Mouse (Mus musculus) 416B (cell line): Measurements from ENCODE around the gene Eif5.
"Not testable (repeated sequence)": the region's sequence is repeated elsewhere in the genome, so short reads cannot be mapped to it uniquely, and the experiment has no call there.

Experiments
- DNase-seq: peaks from one replicate; pipeline ENCODE4 v3.0.0; 2011; ENCODE audit warnings: low read depth

Gene Eif5

DNA sequence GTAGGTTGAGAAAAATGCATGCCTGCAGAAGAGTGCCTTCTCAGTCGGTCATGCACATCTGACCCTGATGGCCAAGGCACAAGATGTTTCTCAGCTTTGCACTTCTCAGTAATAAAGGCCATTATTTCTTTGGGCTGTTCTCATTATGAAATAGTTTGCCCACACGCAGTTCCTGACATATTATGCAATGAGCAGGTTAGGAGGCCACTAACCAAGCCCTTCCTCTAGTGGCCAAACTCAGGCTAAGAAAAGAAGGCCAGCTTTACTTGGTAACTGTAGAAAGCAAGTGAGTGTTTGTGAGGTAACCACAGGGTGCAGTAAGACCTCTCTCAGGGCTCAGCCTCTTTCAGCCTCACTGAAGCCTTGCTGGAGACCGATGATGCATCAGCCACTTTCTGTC, 12.9 kb upstream of the Eif5 start:
- peak; percentile 94 for DNase-seq

DNA sequence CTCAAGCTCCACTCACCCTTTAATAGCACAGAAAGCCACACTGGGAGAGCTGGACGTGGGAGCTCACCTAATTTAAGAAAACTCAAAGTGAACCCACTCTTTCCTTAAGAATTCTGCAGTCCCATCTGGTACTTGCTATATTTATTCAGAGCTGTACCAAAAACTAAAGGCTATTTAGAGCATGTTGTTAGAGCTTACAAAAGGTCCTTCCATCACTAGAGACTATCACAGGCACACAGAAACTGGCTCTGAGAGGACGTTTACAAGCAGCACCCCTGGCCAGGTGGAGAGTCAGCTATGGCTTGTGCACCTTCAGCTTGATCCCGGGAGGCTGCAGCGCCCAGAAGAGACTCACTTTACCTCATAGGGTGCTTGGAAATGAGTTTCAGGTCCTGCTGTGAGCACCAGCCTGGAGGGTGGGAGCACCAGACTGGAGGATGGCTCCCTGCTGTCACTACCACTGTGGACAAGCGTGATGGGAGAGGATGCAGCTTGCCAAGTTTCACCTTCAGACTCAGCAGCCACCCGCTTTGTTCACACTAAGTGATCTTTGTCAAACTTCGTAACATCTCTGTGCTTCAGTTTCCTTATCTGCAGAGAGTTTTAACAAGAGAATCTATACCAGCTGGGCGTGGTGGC, 10.1 kb upstream of the Eif5 start:
- DNase-seq = no peak

DNA sequence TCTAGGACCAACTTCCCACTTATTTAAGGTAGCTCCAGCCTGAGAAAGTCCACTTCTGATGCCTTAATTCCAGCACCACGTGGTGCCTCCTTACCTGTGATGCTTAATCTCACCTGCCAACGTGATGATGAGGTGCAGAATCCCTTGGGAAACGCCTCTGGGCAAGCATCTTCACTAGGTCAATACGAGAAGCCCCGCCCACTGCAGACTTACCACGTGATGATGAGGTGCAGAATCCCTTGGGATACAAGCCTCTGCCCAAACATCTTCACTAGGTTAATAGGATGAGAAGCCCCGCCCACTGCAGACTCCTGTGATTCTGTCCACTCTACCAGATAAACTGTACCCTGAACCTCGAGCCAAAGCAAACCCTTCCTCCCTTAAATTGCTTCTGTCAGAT, 8.6 kb upstream of the Eif5 start:
- no peak for DNase-seq

GRCm38 (mm10) chr12:111533096-111533794, 4.6 kb upstream of the Eif5 start:
- no peak for DNase-seq

GRCm38 (mm10) chr12:111535281-111535680, 2.5 kb upstream of the Eif5 start:
- peak; percentile 50 for DNase-seq

DNA sequence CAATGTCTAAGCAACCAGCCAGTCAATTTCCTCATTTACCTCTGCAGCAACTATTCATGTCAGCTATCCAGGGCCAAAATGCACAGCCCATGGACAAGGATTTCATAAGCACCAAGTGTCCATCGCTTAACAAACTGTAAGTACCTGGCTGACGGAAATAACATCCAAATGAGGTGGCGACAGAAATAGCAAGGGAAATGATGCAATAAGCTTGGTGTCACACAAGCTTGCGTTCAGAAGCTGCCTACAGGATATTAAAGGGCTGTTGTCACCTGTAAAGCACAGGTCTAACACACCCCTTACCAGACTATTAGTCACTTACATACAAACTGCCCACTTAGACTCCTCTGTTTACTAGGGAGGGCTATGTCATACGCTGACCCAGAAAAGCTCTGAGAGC, 2.1 kb upstream of the Eif5 start:
- DNase-seq = peak; percentile 66

GRCm38 (mm10) chr12:111536746-111537145, 1.1 kb upstream of the Eif5 start:
- DNase-seq = no peak

- no peak for DNase-seq
Measured at GRCm38 (mm10) chr12:111537341-111537740, 475 bp upstream of the Eif5 start.

GRCm38 (mm10) chr12:111538292-111539040, 650 bp downstream of the Eif5 start:
- DNase-seq = peak; percentile 70

- DNase-seq = no peak
Measured at GRCm38 (mm10) chr12:111539041-111539345, 1.2 kb downstream of the Eif5 start.

DNA sequence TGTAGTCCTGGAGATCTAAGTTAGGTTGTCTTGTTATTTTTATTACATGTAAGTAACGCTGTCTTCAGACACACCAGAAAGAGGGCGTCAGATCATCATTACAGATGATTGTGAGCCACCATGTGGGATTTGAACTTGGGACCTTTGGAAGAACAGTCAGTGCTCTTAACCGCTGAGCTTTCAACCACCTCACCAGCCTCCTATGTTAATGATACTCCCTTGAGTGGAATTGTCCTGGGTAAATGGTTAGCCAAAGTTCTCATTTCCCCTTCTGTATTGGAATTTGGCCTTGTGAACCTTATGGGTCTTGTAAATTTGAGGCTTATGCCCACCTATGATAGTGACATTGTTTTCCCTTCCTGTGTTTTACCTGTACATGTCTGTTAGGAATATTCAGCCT, 9.3 kb downstream of the Eif5 start:
- DNase-seq = no peak

GRCm38 (mm10) chr12:111548555-111549289, 10.9 kb downstream of the Eif5 start:
- no peak for DNase-seq

GRCm38 (mm10) chr12:111550679-111551078, 12.9 kb downstream of the Eif5 start:
- DNase-seq = no peak

- no peak for DNase-seq
Measured at GRCm38 (mm10) chr12:111552342-111552741, 14.5 kb downstream of the Eif5 start.

DNA sequence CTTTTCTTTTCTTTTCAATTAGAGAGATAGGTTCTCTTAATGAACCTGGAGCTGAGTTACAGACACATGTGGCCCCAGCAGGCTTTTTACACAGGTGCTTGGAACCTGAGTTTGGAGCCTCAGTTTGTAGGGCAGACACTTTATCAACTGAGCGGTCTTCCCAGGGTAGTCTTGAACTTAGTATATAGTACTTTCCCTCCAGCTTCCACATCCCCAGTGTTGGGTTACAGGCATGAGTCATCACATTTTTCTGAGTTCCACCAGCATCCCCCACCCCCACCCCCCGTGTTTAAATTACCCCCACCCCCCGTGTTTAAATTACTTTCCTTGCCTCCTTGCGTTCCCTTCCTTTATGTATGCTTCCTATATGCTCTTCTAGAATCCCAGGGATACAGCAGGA, 17.5 kb downstream of the Eif5 start:
- DNase-seq = no peak

GRCm38 (mm10) chr12:111555893-111556292, 18.1 kb downstream of the Eif5 start:
- not testable (repeated sequence) for DNase-seq

GRCm38 (mm10) chr12:111557538-111557937, 19.7 kb downstream of the Eif5 start:
- no peak for DNase-seq

DNA sequence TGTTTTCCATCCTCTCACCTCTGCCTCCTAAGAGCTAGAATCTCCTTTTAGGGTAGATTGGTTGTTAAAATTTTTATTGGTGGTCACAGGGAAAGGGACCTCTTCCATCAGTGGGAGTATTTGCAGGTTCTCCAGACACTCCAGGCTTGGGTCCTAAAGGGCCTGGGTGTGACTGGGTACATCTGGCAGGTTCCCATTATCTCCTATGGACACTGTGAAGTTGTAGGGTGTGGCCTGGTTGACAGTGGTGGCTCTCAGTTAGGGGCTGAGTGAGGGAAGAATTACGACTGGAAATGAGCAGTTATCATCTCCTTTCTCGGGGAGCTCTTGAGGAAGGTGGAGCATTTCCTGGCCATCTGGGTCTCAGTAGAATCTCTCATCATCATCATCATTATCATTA, 20.8 kb downstream of the Eif5 start:
- no peak for DNase-seq

- DNase-seq = peak; percentile 79
Measured at GRCm38 (mm10) chr12:111559647-111560258, 21.9 kb downstream of the Eif5 start.

DNA sequence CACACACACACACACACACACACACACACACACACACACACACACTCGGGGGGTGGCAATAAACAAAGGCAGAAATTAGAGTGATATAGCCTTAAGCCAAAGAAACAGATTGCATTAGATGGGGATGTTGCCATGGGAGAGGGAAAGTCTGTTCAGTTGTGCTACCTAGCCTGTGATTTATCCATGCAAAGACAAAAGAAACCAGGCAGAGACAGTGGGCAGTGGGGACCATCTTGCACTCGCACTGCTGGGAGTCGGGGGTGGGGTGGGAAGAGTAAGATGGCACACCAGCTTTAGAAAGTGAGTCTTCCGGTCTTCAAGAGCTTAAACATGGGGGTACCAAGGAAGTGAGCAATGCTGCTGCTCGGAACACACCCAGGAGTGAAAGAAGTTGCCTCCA, 22.5 kb downstream of the Eif5 start:
- DNase-seq = no peak

- DNase-seq = no peak
Measured at GRCm38 (mm10) chr12:111562276-111562814, 24.5 kb downstream of the Eif5 start.

DNA sequence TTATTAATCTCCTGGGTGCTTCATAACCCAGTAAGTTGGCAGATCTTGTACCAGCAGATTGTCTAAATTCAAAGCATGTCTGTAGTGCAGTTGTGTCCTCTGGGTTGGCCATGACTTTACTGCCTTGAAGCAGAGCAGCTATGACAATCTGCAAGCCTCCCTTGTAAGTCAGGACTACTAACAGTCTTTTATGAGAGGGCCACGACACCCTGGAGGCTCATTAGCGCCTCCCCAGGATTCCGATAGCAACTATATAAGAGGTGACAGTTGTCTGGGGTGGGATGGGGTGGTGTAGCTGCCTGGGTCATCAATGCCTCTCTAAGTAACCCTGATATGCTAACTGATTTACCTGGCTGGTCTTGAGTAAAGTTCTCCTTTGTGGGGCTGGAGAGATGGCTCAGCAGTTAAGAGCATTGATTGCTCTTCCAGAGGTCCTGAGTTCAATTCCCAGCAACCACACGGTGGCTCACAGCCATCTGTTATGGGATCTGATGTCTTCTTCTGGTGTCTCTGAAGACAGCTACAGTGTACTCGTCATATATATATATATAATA, 25.3 kb downstream of the Eif5 start:
- peak; percentile 70 for DNase-seq
